Mouse (Mus musculus): ENCODE measurements around the gene Fbln5. TPM values are rescaled to one million over a fixed set of nuclear protein-coding genes. Genes with fewer than 3 reads are reported as not detected.
A peak's percentile ranks its signal among the peaks of the same experiment; 100 is the strongest.

Gene Fbln5
- polyA plus RNA-seq, 1 experiment from 2014 or later, result 70.9 TPM

- Histone ChIP-seq H3K9me3 (ENCODE audit: control insufficient read depth, low read length) (no peaks in the 10 kb centered on the region), H3K9ac (ENCODE audit: low read length) (no peak overlapping the region), H3K36me3 (ENCODE audit: control insufficient read depth, insufficient read depth, low read length) (no peaks in the 10 kb centered on the region), H3K4me2 (replicated peaks; ENCODE audit: low read depth) (no peak overlapping the region), H3K27ac (replicated peaks) (no peak overlapping the region), H3K4me1 (replicated peaks; ENCODE audit: control insufficient read depth, insufficient read depth) (no peaks in the 10 kb centered on the region), H3K27me3 (ENCODE audit: control insufficient read depth, insufficient read depth, low read length) (no peaks in the 10 kb centered on the region), H3K4me3 (ENCODE audit: low read depth, low read length) (no peak overlapping the region)
- WGBS, result 45% methylated on average over 7 of the region's 7 CpGs
- DNase-seq (ENCODE audit: low spot score), result no peak
- ATAC-seq (ENCODE audit: low FRiP score, low TSS enrichment), result peak; percentile 68; the same call in 1 of the 2 replicates
- no peak for TF ChIP-seq CTCF (IDR thresholded peaks at IDR 0.05; ENCODE audit: low read depth)
- TF ChIP-seq EP300 (optimal IDR thresholded peaks at IDR 0.05), result no peak
Measured at GRCm38 (mm10) chr12:101851846-101852564, 33.1 kb upstream of the Fbln5 start.

- ATAC-seq (ENCODE audit: low FRiP score, low TSS enrichment), result no peak
- 46% methylated on average over 9 of the region's 9 CpGs for WGBS
Measured at GRCm38 (mm10) chr12:101851314-101851713, 32.5 kb upstream of the Fbln5 start.

GRCm38 (mm10) chr12:101836546-101837274 lies 17.9 kb upstream of the Fbln5 start:
- no peak overlapping the region for H3K4me2 ChIP-seq (replicated peaks; ENCODE audit: low read depth)
- H3K27me3 ChIP-seq (ENCODE audit: control insufficient read depth, insufficient read depth, low read length), result no peaks in the 10 kb centered on the region
- ATAC-seq (ENCODE audit: low FRiP score, low TSS enrichment) (no peak), DNase-seq (ENCODE audit: low spot score) (no peak)
- 0 out of 2 replicates have a peak, but pooled peaks cover 7% of the 10 kb centered on the region for H3K36me3 ChIP-seq (ENCODE audit: control insufficient read depth, insufficient read depth, low read length)
- no peak overlapping the region for H3K4me3 ChIP-seq (ENCODE audit: low read depth, low read length)
- H3K9me3 ChIP-seq (ENCODE audit: control insufficient read depth, low read length), result no peaks in the 10 kb centered on the region
- WGBS, result 89% methylated on average over 10 of the region's 10 CpGs
- no peaks in the 10 kb centered on the region for H3K4me1 ChIP-seq (replicated peaks; ENCODE audit: control insufficient read depth, insufficient read depth)
- no peak overlapping the region for H3K27ac ChIP-seq (replicated peaks)
- no peak overlapping the region for H3K9ac ChIP-seq (ENCODE audit: low read length)
- TF ChIP-seq CTCF (IDR thresholded peaks at IDR 0.05; ENCODE audit: low read depth) (peak; percentile 24; the same call in 1 of the 2 replicates), EP300 (optimal IDR thresholded peaks at IDR 0.05) (no peak)

More at GRCm38 (mm10) chr12:101851314-101851713, 32.5 kb upstream of the Fbln5 start:
- Histone ChIP-seq H3K27ac (replicated peaks) (no peak overlapping the region), H3K27me3 (ENCODE audit: control insufficient read depth, insufficient read depth, low read length) (no peaks in the 10 kb centered on the region), H3K9me3 (ENCODE audit: control insufficient read depth, low read length) (no peaks in the 10 kb centered on the region), H3K4me1 (replicated peaks; ENCODE audit: control insufficient read depth, insufficient read depth) (no peaks in the 10 kb centered on the region), H3K36me3 (ENCODE audit: control insufficient read depth, insufficient read depth, low read length) (0 out of 2 replicates have a peak, but pooled peaks cover 4% of the 10 kb centered on the region), H3K4me2 (replicated peaks; ENCODE audit: low read depth) (no peak overlapping the region), H3K9ac (ENCODE audit: low read length) (no peak overlapping the region), H3K4me3 (ENCODE audit: low read depth, low read length) (no peak overlapping the region)
- peak; percentile 35 for DNase-seq (ENCODE audit: low spot score)
- TF ChIP-seq EP300 (optimal IDR thresholded peaks at IDR 0.05) (no peak), CTCF (IDR thresholded peaks at IDR 0.05; ENCODE audit: low read depth) (no peak)

GRCm38 (mm10) chr12:101834715-101835114 lies 15.9 kb upstream of the Fbln5 start:
- Histone ChIP-seq H3K9ac (ENCODE audit: low read length) (no peak overlapping the region), H3K4me1 (replicated peaks; ENCODE audit: control insufficient read depth, insufficient read depth) (no peaks in the 10 kb centered on the region), H3K4me2 (replicated peaks; ENCODE audit: low read depth) (no peak overlapping the region), H3K27ac (replicated peaks) (no peak overlapping the region), H3K4me3 (ENCODE audit: low read depth, low read length) (no peak overlapping the region), H3K27me3 (ENCODE audit: control insufficient read depth, insufficient read depth, low read length) (no peaks in the 10 kb centered on the region), H3K9me3 (ENCODE audit: control insufficient read depth, low read length) (no peaks in the 10 kb centered on the region), H3K36me3 (ENCODE audit: control insufficient read depth, insufficient read depth, low read length) (0 out of 2 replicates have a peak, but pooled peaks cover 7% of the 10 kb centered on the region)
- DNase-seq (ENCODE audit: low spot score), result no peak
- TF ChIP-seq CTCF (IDR thresholded peaks at IDR 0.05; ENCODE audit: low read depth), result no peak
- no peak for TF ChIP-seq EP300 (optimal IDR thresholded peaks at IDR 0.05)
- 88% methylated on average over 4 of the region's 4 CpGs for WGBS
- ATAC-seq (ENCODE audit: low FRiP score, low TSS enrichment), result no peak

GRCm38 (mm10) chr12:101833776-101834175 lies 14.9 kb upstream of the Fbln5 start:
- ATAC-seq (ENCODE audit: low FRiP score, low TSS enrichment), result no peak
- H3K27me3 ChIP-seq (ENCODE audit: control insufficient read depth, insufficient read depth, low read length), result no peaks in the 10 kb centered on the region
- no peaks in the 10 kb centered on the region for H3K4me1 ChIP-seq (replicated peaks; ENCODE audit: control insufficient read depth, insufficient read depth)
- no peak overlapping the region for H3K4me3 ChIP-seq (ENCODE audit: low read depth, low read length)
- DNase-seq (ENCODE audit: low spot score), result no peak
- no peak overlapping the region for H3K4me2 ChIP-seq (replicated peaks; ENCODE audit: low read depth)
- TF ChIP-seq EP300 (optimal IDR thresholded peaks at IDR 0.05), result no peak
- no peak for TF ChIP-seq CTCF (IDR thresholded peaks at IDR 0.05; ENCODE audit: low read depth)
- 0 out of 2 replicates have a peak, but pooled peaks cover 7% of the 10 kb centered on the region for H3K36me3 ChIP-seq (ENCODE audit: control insufficient read depth, insufficient read depth, low read length)
- no peak overlapping the region for H3K27ac ChIP-seq (replicated peaks)
- H3K9ac ChIP-seq (ENCODE audit: low read length), result no peak overlapping the region
- H3K9me3 ChIP-seq (ENCODE audit: control insufficient read depth, low read length), result no peaks in the 10 kb centered on the region
- WGBS, result 78% methylated on average over 8 of the region's 8 CpGs

Data from stomach, postnatal 0 days (tissue).